Mouse (Mus musculus): ENCODE results near the gene Gm45711. TPM values are rescaled to one million over a fixed set of nuclear protein-coding genes. Genes with fewer than 3 reads are reported as not detected.
"Not testable (repeated sequence)": the region's sequence is repeated elsewhere in the genome, so short reads cannot be mapped to it uniquely, and the experiment has no call there.

The Gm45711 gene
- polyA plus RNA-seq (2016; fragmentation: Nextera tagmentation; extraction: Ambion mirVana) = not detected in 2 replicates

GRCm38 (mm10) chr8:104309441-104310155, at the start of gene Gm45711, which contains the start of gene Cmtm1:
TSS of gene Gm45711 (minus strand) at chr8:104310081.
TSS of gene Cmtm1 (minus strand) at chr8:104310145.
- not testable (repeated sequence) for H3K27ac ChIP-seq (replicated peaks); H3K4me3 ChIP-seq; H3K36me3 ChIP-seq (replicated peaks); H3K4me1 ChIP-seq; H3K9me3 ChIP-seq; DNase-seq (ENCODE audit: low spot score); H3K27me3 ChIP-seq (replicated peaks; ENCODE audit: low read depth, poor library complexity, severe bottlenecking)
- WGBS = 90% methylated on average over 36 of the region's 36 CpGs

- Histone ChIP-seq H3K27ac (replicated peaks) (no peak overlapping the region), H3K9me3 (no peaks in the 10 kb centered on the region), H3K4me1 (peaks cover 11% of the 10 kb centered on the region; the same call in 1 of the 2 replicates), H3K36me3 (replicated peaks) (peaks cover 37% of the 10 kb centered on the region), H3K27me3 (replicated peaks; ENCODE audit: low read depth, poor library complexity, severe bottlenecking) (no peaks in the 10 kb centered on the region), H3K4me3 (no peak overlapping the region)
- DNase-seq (ENCODE audit: low spot score) = no peak
- 83% methylated on average over 3 of the region's 3 CpGs for WGBS
These were observed 48.8 kb upstream of the Gm45711 start for GRCm38 (mm10) chr8:104358637-104359036.

GRCm38 (mm10) chr8:104354504-104354903, 44.6 kb upstream of the Gm45711 start:
- Histone ChIP-seq H3K27ac (replicated peaks) (no peak overlapping the region), H3K27me3 (replicated peaks; ENCODE audit: low read depth, poor library complexity, severe bottlenecking) (no peaks in the 10 kb centered on the region), H3K9me3 (no peaks in the 10 kb centered on the region), H3K4me1 (peaks cover 5% of the 10 kb centered on the region; the same call in 1 of the 2 replicates), H3K4me3 (no peak overlapping the region), H3K36me3 (replicated peaks) (peaks cover 41% of the 10 kb centered on the region)
- no peak for DNase-seq (ENCODE audit: low spot score)
- WGBS = 91% methylated on average over 10 of the region's 10 CpGs

- Histone ChIP-seq H3K36me3 (replicated peaks) (peaks cover 44% of the 10 kb centered on the region), H3K27ac (replicated peaks) (no peak overlapping the region)
These were observed 43.3 kb upstream of the Gm45711 start for GRCm38 (mm10) chr8:104353186-104353585.

GRCm38 (mm10) chr8:104350047-104350446, 40.2 kb upstream of the Gm45711 start:
- no peaks in the 10 kb centered on the region for H3K27me3 ChIP-seq (replicated peaks; ENCODE audit: low read depth, poor library complexity, severe bottlenecking)
- H3K9me3 ChIP-seq = no peaks in the 10 kb centered on the region
- peaks cover 54% of the 10 kb centered on the region for H3K36me3 ChIP-seq (replicated peaks)
- no peak for DNase-seq (ENCODE audit: low spot score)
- H3K27ac ChIP-seq (replicated peaks) = no peak overlapping the region
- 66% methylated on average over 13 of the region's 13 CpGs for WGBS
- peaks cover 14% of the 10 kb centered on the region; the same call in 1 of the 2 replicates for H3K4me1 ChIP-seq
- no peak overlapping the region for H3K4me3 ChIP-seq

More at GRCm38 (mm10) chr8:104353186-104353585, 43.3 kb upstream of the Gm45711 start:
- no peaks in the 10 kb centered on the region for H3K27me3 ChIP-seq (replicated peaks; ENCODE audit: low read depth, poor library complexity, severe bottlenecking)
- DNase-seq (ENCODE audit: low spot score) = no peak
- H3K4me1 ChIP-seq = peaks cover 6% of the 10 kb centered on the region; the same call in 1 of the 2 replicates
- no peaks in the 10 kb centered on the region for H3K9me3 ChIP-seq
- H3K4me3 ChIP-seq = no peak overlapping the region
- 70% methylated on average over 5 of the region's 5 CpGs for whole genome bisulfite sequencing

GRCm38 (mm10) chr8:104348971-104349370, 39.1 kb upstream of the Gm45711 start:
- no peaks in the 10 kb centered on the region for H3K9me3 ChIP-seq
- H3K36me3 ChIP-seq (replicated peaks) = peaks cover 54% of the 10 kb centered on the region
- H3K27ac ChIP-seq (replicated peaks) = no peak overlapping the region
- no peaks in the 10 kb centered on the region for H3K27me3 ChIP-seq (replicated peaks; ENCODE audit: low read depth, poor library complexity, severe bottlenecking)
- WGBS = 91% methylated on average over 5 of the region's 5 CpGs
- no peak overlapping the region for H3K4me3 ChIP-seq
- DNase-seq (ENCODE audit: low spot score) = no peak
- H3K4me1 ChIP-seq = peaks cover 14% of the 10 kb centered on the region; the same call in 1 of the 2 replicates

GRCm38 (mm10) chr8:104346706-104347105, 36.8 kb upstream of the Gm45711 start:
- Histone ChIP-seq H3K4me3 (no peak overlapping the region), H3K27me3 (replicated peaks; ENCODE audit: low read depth, poor library complexity, severe bottlenecking) (no peaks in the 10 kb centered on the region), H3K4me1 (peaks cover 22% of the 10 kb centered on the region), H3K36me3 (replicated peaks) (peaks cover 55% of the 10 kb centered on the region), H3K27ac (replicated peaks) (no peak overlapping the region), H3K9me3 (no peaks in the 10 kb centered on the region)
- no peak for DNase-seq (ENCODE audit: low spot score)
- 65% methylated on average over 12 of the region's 12 CpGs for WGBS

GRCm38 (mm10) chr8:104344622-104345021, 34.7 kb upstream of the Gm45711 start:
- Histone ChIP-seq H3K27ac (replicated peaks) (no peak overlapping the region), H3K9me3 (no peaks in the 10 kb centered on the region), H3K36me3 (replicated peaks) (peaks cover 53% of the 10 kb centered on the region), H3K4me3 (no peak overlapping the region), H3K27me3 (replicated peaks; ENCODE audit: low read depth, poor library complexity, severe bottlenecking) (no peaks in the 10 kb centered on the region), H3K4me1 (peaks cover 34% of the 10 kb centered on the region)
- WGBS = 92% methylated on average over 5 of the region's 5 CpGs
- DNase-seq (ENCODE audit: low spot score) = no peak

- H3K4me3 ChIP-seq = no peak overlapping the region
- H3K36me3 ChIP-seq (replicated peaks) = peaks cover 53% of the 10 kb centered on the region
- H3K4me1 ChIP-seq = peaks cover 39% of the 10 kb centered on the region
- DNase-seq (ENCODE audit: low spot score) = peak; percentile 88
- 20% methylated on average over 7 of the region's 7 CpGs for WGBS
- no peaks in the 10 kb centered on the region for H3K27me3 ChIP-seq (replicated peaks; ENCODE audit: low read depth, poor library complexity, severe bottlenecking)
- no peak overlapping the region; the same call in 1 of the 2 replicates for H3K27ac ChIP-seq (replicated peaks)
- no peaks in the 10 kb centered on the region for H3K9me3 ChIP-seq
These were observed 34.1 kb upstream of the Gm45711 start for GRCm38 (mm10) chr8:104343957-104344356.

- Histone ChIP-seq H3K27ac (replicated peaks) (no peak overlapping the region), H3K4me1 (peaks cover 37% of the 10 kb centered on the region), H3K36me3 (replicated peaks) (peaks cover 44% of the 10 kb centered on the region), H3K9me3 (no peaks in the 10 kb centered on the region), H3K4me3 (no peak overlapping the region), H3K27me3 (replicated peaks; ENCODE audit: low read depth, poor library complexity, severe bottlenecking) (no peaks in the 10 kb centered on the region)
- no peak for DNase-seq (ENCODE audit: low spot score)
- WGBS = 83% methylated on average over 5 of the region's 5 CpGs
These were observed 32.5 kb upstream of the Gm45711 start for GRCm38 (mm10) chr8:104342426-104342825.

GRCm38 (mm10) chr8:104341678-104342077, 31.8 kb upstream of the Gm45711 start:
- Histone ChIP-seq H3K9me3 (no peaks in the 10 kb centered on the region), H3K4me1 (peaks cover 33% of the 10 kb centered on the region), H3K4me3 (peak overlapping the region; percentile 82), H3K27me3 (replicated peaks; ENCODE audit: low read depth, poor library complexity, severe bottlenecking) (no peaks in the 10 kb centered on the region), H3K36me3 (replicated peaks) (peaks cover 36% of the 10 kb centered on the region), H3K27ac (replicated peaks) (peak overlapping the region; percentile 95)
- DNase-seq (ENCODE audit: low spot score) = no peak
- 40% methylated on average over 6 of the region's 6 CpGs for WGBS

GRCm38 (mm10) chr8:104341106-104341561, 31.3 kb upstream of the Gm45711 start:
- DNase-seq (ENCODE audit: low spot score) = peak; percentile 83
- Histone ChIP-seq H3K4me1 (peaks cover 29% of the 10 kb centered on the region), H3K27me3 (replicated peaks; ENCODE audit: low read depth, poor library complexity, severe bottlenecking) (no peaks in the 10 kb centered on the region), H3K9me3 (no peaks in the 10 kb centered on the region), H3K4me3 (peak overlapping the region; percentile 82), H3K27ac (replicated peaks) (peak overlapping the region; percentile 95), H3K36me3 (replicated peaks) (peaks cover 31% of the 10 kb centered on the region)
- WGBS = 0% methylated on average over 24 of the region's 24 CpGs
